Mouse (Mus musculus): ENCODE measurements around the gene Kdr. TPM values are rescaled to one million over a fixed set of nuclear protein-coding genes. Genes with fewer than 3 reads are reported as not detected.
A peak's percentile ranks its signal among the peaks of the same experiment; 100 is the strongest.

The Kdr gene
- polyA plus RNA-seq, 1 experiment = 22.0 TPM

DNA sequence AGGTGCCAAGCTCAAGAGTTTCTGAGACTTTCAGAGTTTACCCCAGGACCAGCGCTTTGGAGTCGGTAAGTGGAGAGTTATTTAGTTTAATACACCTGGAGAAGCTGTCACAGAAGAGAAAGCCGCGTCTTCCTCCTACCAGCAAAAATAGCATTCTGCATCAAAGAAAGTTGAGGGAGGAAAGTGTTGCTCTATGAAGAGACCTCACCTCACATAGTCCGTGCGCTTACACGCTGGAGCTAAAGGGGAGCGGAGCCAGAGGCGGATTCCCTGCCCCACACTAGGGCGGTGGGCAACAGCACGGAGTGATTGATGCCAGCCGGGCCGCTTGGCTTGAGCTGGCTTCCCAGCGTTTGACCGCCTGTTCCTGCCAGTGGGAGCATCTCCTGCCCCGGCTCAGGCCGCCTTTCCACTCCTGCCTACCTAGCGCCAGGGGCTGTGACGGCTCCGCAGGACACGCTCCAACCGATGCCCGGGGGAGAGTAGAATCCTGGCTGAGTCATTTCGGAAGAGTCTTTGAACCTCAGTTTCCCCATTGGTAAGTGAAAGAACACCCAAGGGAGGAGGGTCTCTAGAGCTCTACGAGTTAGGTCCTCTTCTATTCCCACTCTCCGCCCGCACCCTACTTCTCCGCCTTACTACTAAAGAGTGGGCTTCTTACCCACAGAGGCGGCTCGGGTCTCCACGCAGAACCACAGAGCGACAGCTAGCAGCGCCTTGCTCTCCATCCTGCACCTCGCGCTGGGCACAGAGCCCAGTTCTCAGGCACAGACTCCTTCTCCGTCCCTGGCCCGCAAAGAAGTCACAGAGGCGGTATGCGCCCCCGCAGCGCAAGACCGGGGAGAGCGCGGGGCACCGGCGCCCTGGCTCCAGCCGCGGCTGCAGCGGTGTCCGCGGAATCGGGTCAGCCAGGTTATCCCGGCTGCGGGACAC lies 551 bp downstream of the Kdr start:
- Histone ChIP-seq H3K27ac (replicated peaks; ENCODE audit: low read depth, low read length) (peak overlapping the region; percentile 92), H3K4me1 (ENCODE audit: control insufficient read depth, insufficient read depth, insufficient read length, low read length) (peaks cover 7% of the 10 kb centered on the region; the same call in 1 of the 2 replicates), H3K4me3 (ENCODE audit: insufficient read depth, low read depth, low read length) (peak overlapping the region; percentile 91)

DNA sequence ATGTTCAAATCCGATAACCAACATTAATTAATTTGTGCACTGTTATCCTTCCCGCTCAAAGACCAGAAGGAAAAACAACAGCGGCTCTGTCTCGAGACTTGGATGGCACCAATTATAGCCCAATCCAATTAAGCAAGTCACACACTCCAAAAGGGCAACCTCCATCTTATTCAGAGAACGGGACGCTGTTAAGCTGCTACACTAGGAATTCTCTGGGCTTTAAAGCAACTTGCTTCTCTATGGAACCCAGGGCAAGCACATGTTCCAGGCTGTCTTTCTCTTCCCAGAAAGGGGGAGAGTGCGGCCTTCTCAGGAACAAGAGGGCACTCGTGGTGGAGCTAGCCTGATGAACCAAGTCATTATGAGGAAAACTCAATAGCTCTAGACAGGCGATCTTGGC lies 1.6 kb downstream of the Kdr start:
- peak overlapping the region; percentile 92 for H3K27ac ChIP-seq (replicated peaks; ENCODE audit: low read depth, low read length)
- peak overlapping the region; percentile 91 for H3K4me3 ChIP-seq (ENCODE audit: insufficient read depth, low read depth, low read length)
- peaks cover 13% of the 10 kb centered on the region; the same call in 1 of the 2 replicates for H3K4me1 ChIP-seq (ENCODE audit: control insufficient read depth, insufficient read depth, insufficient read length, low read length)

DNA sequence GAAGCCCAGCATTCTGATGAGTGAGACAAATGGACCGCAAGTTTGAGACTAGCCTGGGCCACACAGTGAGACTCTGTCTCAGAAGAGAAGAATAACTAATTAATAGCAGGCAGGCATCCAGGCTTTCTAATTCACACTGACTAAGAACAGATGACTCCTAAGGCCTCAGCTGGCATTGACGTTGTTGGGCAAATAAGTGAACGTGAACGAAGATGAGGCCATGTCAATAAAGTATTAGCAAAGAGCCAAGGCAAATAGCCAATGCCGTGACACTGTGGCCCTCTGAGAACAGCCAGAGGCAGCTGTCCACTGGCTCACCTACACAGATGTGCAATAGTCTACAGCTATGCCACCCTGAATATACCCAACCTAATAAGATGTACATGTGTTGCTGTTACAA lies 2.9 kb downstream of the Kdr start:
- H3K4me1 ChIP-seq (ENCODE audit: control insufficient read depth, insufficient read depth, insufficient read length, low read length) = peaks cover 13% of the 10 kb centered on the region; the same call in 1 of the 2 replicates

DNA sequence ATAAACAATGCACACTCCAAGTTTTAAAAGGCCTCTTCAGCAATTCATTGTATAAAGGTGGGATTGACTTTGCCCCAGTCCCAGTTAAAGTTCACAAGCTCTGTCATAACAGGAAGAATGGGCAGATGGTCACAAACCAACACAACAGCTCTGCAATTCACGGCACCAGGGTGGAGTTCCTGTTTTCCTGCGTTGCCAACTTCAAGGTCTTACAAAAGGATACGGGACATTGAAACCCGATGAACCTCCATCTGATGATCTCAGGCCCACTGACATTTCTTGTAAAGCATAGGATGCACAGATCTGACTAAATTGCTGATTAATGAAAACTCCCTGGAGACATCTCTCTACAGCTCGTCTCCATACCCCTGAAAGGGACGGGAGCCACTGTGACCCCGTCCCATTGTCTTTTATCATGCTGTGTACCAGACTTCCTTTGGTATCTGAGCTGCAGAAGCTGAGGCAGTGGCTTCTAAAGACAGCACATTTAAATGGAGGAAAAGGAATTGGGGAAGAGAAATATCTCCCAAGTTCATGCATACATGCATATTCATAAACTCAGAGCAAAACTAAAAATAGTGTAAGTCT lies 3.6 kb downstream of the Kdr start:
- peak overlapping the region; percentile 72 for H3K27ac ChIP-seq (replicated peaks; ENCODE audit: low read depth, low read length)

More for the DNA sequence above, 2.9 kb downstream of the Kdr start:
- peak overlapping the region; percentile 72 for H3K4me3 ChIP-seq (ENCODE audit: insufficient read depth, low read depth, low read length)
- H3K27ac ChIP-seq (replicated peaks; ENCODE audit: low read depth, low read length) = peak overlapping the region; percentile 92

DNA sequence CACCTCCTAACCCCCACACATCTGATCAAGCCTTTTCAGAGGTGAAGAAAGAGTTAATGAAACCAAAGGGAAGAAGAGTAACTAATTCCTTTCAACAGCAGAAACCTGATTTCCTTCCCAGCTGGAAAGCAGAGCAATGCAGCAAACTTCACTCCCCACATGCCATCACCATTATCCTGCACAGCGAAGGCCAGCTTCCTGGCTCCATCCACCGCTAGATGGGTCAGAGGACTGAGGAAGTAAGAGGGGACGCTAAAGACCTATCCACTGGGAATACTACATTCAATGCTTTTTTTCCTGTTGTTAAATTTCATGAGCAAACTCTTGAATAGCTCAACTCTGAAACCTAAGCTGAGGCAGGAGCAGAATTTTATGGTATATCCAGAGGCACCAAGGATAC lies 8.4 kb downstream of the Kdr start:
- no peak overlapping the region for H3K4me3 ChIP-seq (ENCODE audit: insufficient read depth, low read depth, low read length)
- peak overlapping the region; percentile 90 for H3K27ac ChIP-seq (replicated peaks; ENCODE audit: low read depth, low read length)

More for the DNA sequence above, 3.6 kb downstream of the Kdr start:
- peak overlapping the region; percentile 72 for H3K4me3 ChIP-seq (ENCODE audit: insufficient read depth, low read depth, low read length)
- H3K4me1 ChIP-seq (ENCODE audit: control insufficient read depth, insufficient read depth, insufficient read length, low read length) = peaks cover 10% of the 10 kb centered on the region; the same call in 1 of the 2 replicates

DNA sequence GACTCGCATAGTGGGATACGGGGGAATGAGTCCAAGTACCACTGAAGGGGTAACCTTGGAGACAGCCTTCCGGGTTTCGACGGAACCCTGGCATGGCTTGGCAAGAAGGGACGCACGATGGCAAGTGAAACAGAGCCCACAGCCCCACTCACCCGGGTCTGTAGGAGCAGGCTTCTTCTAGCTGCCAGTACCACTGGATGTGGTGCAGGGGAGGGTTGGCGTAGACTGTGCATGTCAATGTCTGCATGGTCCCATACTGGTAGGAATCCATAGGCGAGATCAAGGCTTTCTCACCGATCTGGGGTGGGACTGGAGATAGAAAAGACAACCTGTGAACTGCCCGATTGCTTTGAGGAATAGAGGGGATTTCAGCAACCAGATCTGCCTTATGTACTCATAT lies 15.7 kb downstream of the Kdr start:
- Histone ChIP-seq H3K27ac (replicated peaks; ENCODE audit: low read depth, low read length) (peak overlapping the region; percentile 49), H3K4me3 (ENCODE audit: insufficient read depth, low read depth, low read length) (no peak overlapping the region), H3K4me1 (ENCODE audit: control insufficient read depth, insufficient read depth, insufficient read length, low read length) (peaks cover 21% of the 10 kb centered on the region)

More for the DNA sequence above, 8.4 kb downstream of the Kdr start:
- H3K4me1 ChIP-seq (ENCODE audit: control insufficient read depth, insufficient read depth, insufficient read length, low read length) = peaks cover 20% of the 10 kb centered on the region; the same call in 1 of the 2 replicates

DNA sequence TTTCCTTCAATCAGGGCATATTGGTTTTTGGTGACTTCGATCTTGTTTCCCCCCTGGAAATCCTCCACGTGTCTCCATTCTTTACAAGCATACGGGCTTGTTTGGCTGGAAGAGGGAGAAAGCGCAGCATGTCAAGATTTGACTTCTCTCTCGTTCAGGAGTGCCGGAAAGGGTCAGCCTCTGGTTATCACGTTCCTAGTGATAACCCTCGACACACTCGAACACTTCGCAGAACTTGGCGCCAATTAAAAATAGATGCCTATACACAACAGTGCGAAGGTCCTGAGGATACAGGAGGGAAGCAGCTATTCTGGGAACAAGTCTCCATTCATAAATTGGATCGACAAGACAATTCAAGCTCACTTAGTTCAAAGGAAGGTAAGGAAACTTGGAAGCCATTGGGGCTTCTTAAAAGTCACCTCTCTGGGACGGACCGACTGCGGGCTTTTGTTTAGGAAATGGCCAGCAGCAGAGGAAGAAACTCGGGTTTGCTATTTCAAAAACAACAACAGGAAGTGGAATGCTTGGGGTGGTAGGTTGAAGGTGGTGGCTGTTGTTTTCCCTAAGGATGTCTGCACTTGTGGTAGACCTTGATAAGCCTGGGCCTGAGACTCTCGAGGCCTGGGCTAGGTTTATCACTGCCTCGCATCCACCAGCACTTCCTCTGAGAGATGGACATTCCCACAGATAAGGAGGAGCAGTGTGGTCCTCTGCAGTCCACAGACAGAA lies 16.4 kb downstream of the Kdr start:
- peak overlapping the region; percentile 49 for H3K27ac ChIP-seq (replicated peaks; ENCODE audit: low read depth, low read length)
- H3K4me1 ChIP-seq (ENCODE audit: control insufficient read depth, insufficient read depth, insufficient read length, low read length) = peaks cover 23% of the 10 kb centered on the region

DNA sequence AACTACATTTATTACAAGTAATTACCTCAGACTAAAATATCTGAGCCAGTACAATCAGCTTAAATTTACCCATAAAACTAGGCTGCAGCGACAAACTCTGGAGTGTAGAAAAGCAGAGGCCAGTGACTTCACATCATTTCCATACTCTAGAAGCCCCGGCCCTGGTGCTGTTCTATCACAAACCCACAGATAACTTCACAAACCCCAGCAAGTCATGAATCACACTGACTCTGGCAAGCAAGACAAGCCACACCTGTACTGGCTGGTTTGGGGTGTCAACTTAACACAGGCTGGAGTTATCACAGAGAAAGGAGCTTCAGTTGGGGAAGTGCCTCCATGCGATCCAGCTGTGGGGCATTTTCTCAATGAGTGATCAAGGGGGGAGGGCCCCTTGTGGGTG lies 18.4 kb downstream of the Kdr start:
- Histone ChIP-seq H3K4me3 (ENCODE audit: insufficient read depth, low read depth, low read length) (no peak overlapping the region), H3K27ac (replicated peaks; ENCODE audit: low read depth, low read length) (no peak overlapping the region), H3K4me1 (ENCODE audit: control insufficient read depth, insufficient read depth, insufficient read length, low read length) (peaks cover 30% of the 10 kb centered on the region)

More for the DNA sequence above, 16.4 kb downstream of the Kdr start:
- H3K4me3 ChIP-seq (ENCODE audit: insufficient read depth, low read depth, low read length) = no peak overlapping the region

DNA sequence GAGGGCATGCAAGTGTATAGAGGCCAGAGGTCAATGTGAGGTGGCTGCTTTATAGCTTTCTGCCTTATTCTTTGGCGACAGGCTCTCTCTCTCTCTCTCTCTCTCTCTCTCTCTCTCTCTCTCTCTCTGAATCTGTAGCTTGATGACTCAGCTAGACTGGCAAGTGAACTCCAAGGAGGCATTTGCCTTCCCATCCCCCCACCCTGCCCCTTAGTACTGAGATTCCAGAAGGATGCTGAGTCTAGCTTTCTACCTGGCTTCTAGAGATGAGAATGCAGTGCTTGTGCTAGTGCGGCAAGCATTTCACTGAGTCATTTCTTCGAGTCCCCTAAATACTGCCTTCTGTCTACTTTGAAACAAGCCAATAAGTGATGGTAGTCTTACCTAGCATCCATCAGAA lies 21.7 kb downstream of the Kdr start:
- Histone ChIP-seq H3K4me3 (ENCODE audit: insufficient read depth, low read depth, low read length) (no peak overlapping the region), H3K4me1 (ENCODE audit: control insufficient read depth, insufficient read depth, insufficient read length, low read length) (peaks cover 21% of the 10 kb centered on the region; the same call in 1 of the 2 replicates), H3K27ac (replicated peaks; ENCODE audit: low read depth, low read length) (peak overlapping the region; percentile 71)

DNA sequence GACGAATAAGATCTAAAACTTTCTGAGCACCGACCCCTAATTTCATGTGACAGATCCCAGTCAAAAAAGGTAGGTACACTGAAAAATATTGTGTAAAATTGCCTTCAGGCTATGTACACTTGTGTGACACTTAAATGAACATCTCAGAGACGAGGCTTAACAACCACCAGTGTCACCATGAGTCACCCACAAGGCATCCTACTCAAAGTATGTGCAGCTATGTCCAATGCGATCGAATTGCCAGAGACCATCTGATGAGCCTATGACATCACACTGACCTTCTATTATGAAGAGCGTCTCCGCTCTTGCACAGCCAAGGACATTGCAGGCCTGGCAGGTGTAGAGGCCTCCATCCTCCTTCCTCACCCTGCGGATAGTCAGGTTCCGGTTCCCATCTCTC lies 22.4 kb downstream of the Kdr start:
- H3K27ac ChIP-seq (replicated peaks; ENCODE audit: low read depth, low read length) = peak overlapping the region; percentile 24; the same call in 1 of the 2 replicates
- H3K4me3 ChIP-seq (ENCODE audit: insufficient read depth, low read depth, low read length) = no peak overlapping the region
- peaks cover 21% of the 10 kb centered on the region; the same call in 1 of the 2 replicates for H3K4me1 ChIP-seq (ENCODE audit: control insufficient read depth, insufficient read depth, insufficient read length, low read length)

DNA sequence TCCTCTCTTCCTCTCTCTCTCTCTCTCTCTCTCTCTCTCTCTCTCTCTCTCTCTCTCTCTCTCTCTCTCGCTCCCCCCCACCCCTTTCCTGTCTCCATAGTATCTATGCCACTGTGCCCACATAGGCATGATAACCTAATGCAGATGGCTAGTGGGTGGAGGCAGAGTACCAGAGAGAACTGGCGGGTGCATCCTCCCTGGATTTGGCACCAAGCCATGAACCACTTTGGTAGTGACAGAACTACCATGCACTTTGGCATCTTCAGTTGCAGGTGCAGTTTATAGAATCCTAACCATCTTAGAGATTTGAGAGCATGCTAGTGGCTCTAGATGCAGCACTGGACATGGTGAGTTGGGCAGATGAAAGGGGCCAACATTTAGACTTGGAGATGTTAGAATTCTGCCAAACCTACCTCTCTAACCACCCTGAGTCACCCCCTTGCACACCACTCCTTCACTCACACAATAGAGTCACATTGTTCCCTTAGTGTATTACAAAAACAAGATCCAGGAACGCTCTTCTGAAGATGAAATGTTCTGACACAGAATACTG lies 23.4 kb downstream of the Kdr start:
- peak overlapping the region; percentile 54; the same call in 1 of the 2 replicates for H3K27ac ChIP-seq (replicated peaks; ENCODE audit: low read depth, low read length)
- no peak overlapping the region for H3K4me3 ChIP-seq (ENCODE audit: insufficient read depth, low read depth, low read length)
- H3K4me1 ChIP-seq (ENCODE audit: control insufficient read depth, insufficient read depth, insufficient read length, low read length) = peaks cover 15% of the 10 kb centered on the region

DNA sequence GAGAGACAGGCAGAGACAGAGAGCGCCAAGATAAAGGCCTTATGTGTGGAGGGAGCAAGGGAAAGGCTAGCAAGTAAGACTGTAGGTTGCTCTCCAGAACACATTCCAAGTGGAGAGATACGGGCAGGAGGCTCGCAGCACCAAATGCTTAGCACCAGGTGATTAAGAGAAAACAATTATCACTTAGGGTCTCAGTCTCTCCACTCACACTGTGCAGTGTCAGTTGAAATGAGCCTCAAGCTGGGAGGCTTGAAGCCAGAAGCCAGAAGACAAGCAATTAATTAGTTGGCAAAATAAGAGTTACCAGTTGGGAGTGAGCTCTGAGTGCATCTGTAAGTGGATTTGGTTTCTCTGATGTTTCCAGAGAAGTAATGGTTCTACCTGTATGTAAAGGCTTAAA lies 24.0 kb downstream of the Kdr start:
- Histone ChIP-seq H3K4me3 (ENCODE audit: insufficient read depth, low read depth, low read length) (no peak overlapping the region), H3K4me1 (ENCODE audit: control insufficient read depth, insufficient read depth, insufficient read length, low read length) (peaks cover 15% of the 10 kb centered on the region), H3K27ac (replicated peaks; ENCODE audit: low read depth, low read length) (no peak overlapping the region)

DNA sequence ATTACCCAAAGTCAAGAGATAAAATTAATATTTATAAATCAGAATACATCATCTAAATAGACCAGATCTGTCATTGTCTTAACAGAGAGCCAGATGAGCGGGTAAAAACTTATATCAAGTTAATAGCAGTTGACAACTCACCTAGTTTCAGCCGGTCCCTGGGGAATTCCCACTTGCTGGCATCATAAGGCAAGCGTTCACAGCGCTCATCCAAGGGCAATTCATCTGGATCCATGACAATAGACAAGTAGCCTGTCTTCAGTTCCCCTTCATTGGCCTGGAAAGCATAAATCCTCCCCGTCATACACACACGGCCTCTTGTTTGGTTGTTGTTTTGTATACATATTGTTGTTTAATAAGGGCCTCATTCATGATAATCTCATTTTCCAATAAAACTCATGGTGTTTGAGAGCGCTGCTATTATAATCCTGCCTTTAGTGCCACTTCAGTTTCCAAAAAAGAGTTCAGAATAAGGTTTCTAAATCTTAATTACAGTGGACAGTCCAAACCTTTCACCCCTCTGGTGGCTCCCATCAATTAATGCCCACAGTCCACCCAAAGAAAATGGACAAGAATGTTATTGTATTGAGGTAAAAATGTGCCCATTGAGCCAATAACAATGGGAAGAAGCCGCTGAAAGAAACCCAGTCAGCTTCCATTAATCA lies 26.0 kb downstream of the Kdr start:
- Histone ChIP-seq H3K4me3 (ENCODE audit: insufficient read depth, low read depth, low read length) (no peak overlapping the region), H3K27ac (replicated peaks; ENCODE audit: low read depth, low read length) (no peak overlapping the region; the same call in 1 of the 2 replicates), H3K4me1 (ENCODE audit: control insufficient read depth, insufficient read depth, insufficient read length, low read length) (peaks cover 21% of the 10 kb centered on the region)

DNA sequence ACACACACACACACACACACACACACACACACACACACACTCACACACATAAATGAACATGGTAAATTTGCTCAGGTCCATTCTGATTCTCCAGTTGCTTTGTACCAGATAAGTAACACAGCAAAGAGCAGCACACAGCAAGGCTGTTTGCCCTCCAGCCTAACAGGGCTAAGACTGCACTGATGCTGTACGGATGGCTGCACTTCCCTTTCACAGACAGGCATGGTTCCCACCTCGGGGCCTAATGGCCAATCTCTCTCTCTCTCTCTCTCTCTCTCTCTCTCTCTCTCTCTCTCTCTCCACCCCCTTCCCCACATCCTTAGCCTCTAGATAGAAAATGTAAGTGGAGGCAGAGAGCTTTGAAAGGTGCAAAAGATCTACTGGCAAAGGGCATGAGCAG lies 27.4 kb downstream of the Kdr start:
- no peak overlapping the region for H3K4me3 ChIP-seq (ENCODE audit: insufficient read depth, low read depth, low read length)
- H3K4me1 ChIP-seq (ENCODE audit: control insufficient read depth, insufficient read depth, insufficient read length, low read length) = peaks cover 12% of the 10 kb centered on the region
- no peak overlapping the region for H3K27ac ChIP-seq (replicated peaks; ENCODE audit: low read depth, low read length)
